Mouse (Mus musculus) embryonic fibroblast, embryonic 13.5 days (primary cell): ENCODE data around the gene Rpl13.

Experiments used
- CTCF ChIP-seq: IDR thresholded peaks from 2 replicates; pipeline ENCODE4 v1.5.1; 2011; ENCODE audit warnings: mild to moderate bottlenecking, control low read depth, low read length, moderate library complexity, borderline replicate concordance; ENCODE audit not compliant: insufficient read depth
- POLR2A ChIP-seq: IDR thresholded peaks from 2 replicates; pipeline ENCODE4 v1.6.1; 2011; ENCODE audit warnings: low read depth, mild to moderate bottlenecking, control low read depth, low read length, moderate library complexity

- TF ChIP-seq POLR2A (no peak), CTCF (no peak)
These were observed 28.9 kb downstream of the Rpl13 start for GRCm38 (mm10) chr8:123131041-123131440.
